Mouse (Mus musculus) heart, embryonic 15.5 days (tissue): ENCODE measurements at regions not wholly inside any gene's neighbourhood (a gene's known extent, or its start where the extent isn't known, plus 50 kb on each side); places are given as distances from the start of the nearest gene placed in this dataset.

Experiments
- ATAC-seq: fragments of 200-750 bp; cut with Nextera tagmentation; replicated peaks from 2 replicates; pipeline ENCODE4 v1.8.0; 2017; ENCODE audit warnings: low read depth, moderate TSS enrichment; ENCODE audit not compliant: insufficient number of reproducible peaks, insufficient read depth, low FRiP score
- H3K27ac ChIP-seq: fragments of 300-500 bp; sonication (generic); 2 replicates; pipeline ENCODE4 v1.5.1; 2015; ENCODE audit warnings: mild to moderate bottlenecking, inconsistent platforms
- H3K27me3 ChIP-seq: fragments of 300-500 bp; sonication (generic); 2 replicates; pipeline ENCODE4 v1.6.1; 2015; ENCODE audit warnings: inconsistent platforms
- H3K36me3 ChIP-seq: fragments of 300-500 bp; sonication (generic); 2 replicates; pipeline ENCODE4 v1.6.1; 2015; ENCODE audit warnings: mild to moderate bottlenecking, inconsistent platforms
- H3K4me1 ChIP-seq: fragments of 300-500 bp; sonication (generic); replicated peaks from 2 replicates; pipeline ENCODE4 v1.6.1; 2015; ENCODE audit warnings: inconsistent platforms
- H3K4me2 ChIP-seq: fragments of 300-500 bp; sonication (generic); 2 replicates; pipeline ENCODE4 v1.6.1; 2015; ENCODE audit warnings: inconsistent platforms, mild to moderate bottlenecking, moderate library complexity
- H3K4me3 ChIP-seq: fragments of 300-500 bp; sonication (generic); 2 replicates; pipeline ENCODE4 v1.5.1; 2015; ENCODE audit warnings: mild to moderate bottlenecking, inconsistent platforms
- H3K9ac ChIP-seq: fragments of 300-500 bp; sonication (generic); 2 replicates; pipeline ENCODE4 v1.6.1; 2015; ENCODE audit warnings: mild to moderate bottlenecking, inconsistent platforms
- H3K9me3 ChIP-seq: fragments of 300-500 bp; sonication (generic); replicated peaks from 2 replicates; pipeline ENCODE4 v1.6.1; 2016; ENCODE audit warnings: inconsistent platforms
- WGBS: fragments of 180-500 bp; shearing (Covaris S2); methylation state at CpG from one replicate; pipeline ENCODE4 v1.1.7; 2015; ENCODE audit warnings: mixed read lengths; 5-methylcytosine and 5-hydroxymethylcytosine counted together

DNA sequence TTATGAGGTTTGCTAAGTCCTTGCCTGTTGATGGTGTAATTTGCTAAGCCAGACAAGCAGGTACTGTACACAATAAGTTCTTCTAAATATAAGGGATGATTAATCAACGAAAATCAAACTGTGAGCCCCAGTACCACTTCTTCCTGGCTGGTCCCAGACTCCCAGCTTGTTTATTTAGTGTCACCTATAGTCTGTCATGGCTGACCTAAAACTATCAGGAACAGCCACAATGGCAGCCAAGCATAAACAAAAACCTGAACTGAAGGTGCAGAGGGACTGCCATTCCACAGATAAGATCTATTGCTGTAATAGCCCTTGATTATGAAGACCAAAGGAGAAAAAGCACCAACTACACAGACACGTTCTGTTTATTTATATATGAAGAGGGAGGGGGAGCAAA, 180.9 kb upstream of the Dph6 start:
- Histone ChIP-seq H3K36me3 (no peaks in the 10 kb centered on the region), H3K9ac (no peak overlapping the region), H3K4me2 (no peak overlapping the region), H3K4me1 (0 out of 2 replicates have a peak, but pooled peaks cover 3% of the 10 kb centered on the region), H3K27me3 (no peaks in the 10 kb centered on the region), H3K27ac (no peak overlapping the region), H3K9me3 (no peaks in the 10 kb centered on the region), H3K4me3 (no peak overlapping the region)
- no peak for ATAC-seq
- 36% methylated on average over 2 of the region's 2 CpGs for WGBS

- no peaks in the 10 kb centered on the region for H3K4me1 ChIP-seq
- WGBS, result 78% methylated on average over 9 of the region's 9 CpGs
- ATAC-seq, result no peak
- H3K36me3 ChIP-seq, result no peaks in the 10 kb centered on the region
- H3K4me3 ChIP-seq, result no peak overlapping the region
- H3K27me3 ChIP-seq, result no peaks in the 10 kb centered on the region
- no peak overlapping the region for H3K9ac ChIP-seq
- H3K9me3 ChIP-seq, result no peaks in the 10 kb centered on the region
- no peak overlapping the region for H3K27ac ChIP-seq
- no peak overlapping the region for H3K4me2 ChIP-seq
These were observed 189.1 kb upstream of the Dph6 start for GRCm38 (mm10) chr2:114843696-114844388.

GRCm38 (mm10) chr2:114844389-114844771, 189.6 kb upstream of the Dph6 start:
- H3K36me3 ChIP-seq, result no peaks in the 10 kb centered on the region
- no peak overlapping the region for H3K4me2 ChIP-seq
- no peak overlapping the region for H3K9ac ChIP-seq
- WGBS, result 75% methylated on average over 3 of the region's 3 CpGs
- H3K4me1 ChIP-seq, result no peaks in the 10 kb centered on the region
- no peak overlapping the region for H3K4me3 ChIP-seq
- no peaks in the 10 kb centered on the region for H3K9me3 ChIP-seq
- no peak overlapping the region for H3K27ac ChIP-seq
- H3K27me3 ChIP-seq, result no peaks in the 10 kb centered on the region
- ATAC-seq, result no peak

- Histone ChIP-seq H3K27ac (no peak overlapping the region), H3K36me3 (no peaks in the 10 kb centered on the region), H3K4me1 (no peaks in the 10 kb centered on the region), H3K4me3 (no peak overlapping the region), H3K27me3 (no peaks in the 10 kb centered on the region), H3K9ac (no peak overlapping the region), H3K9me3 (no peaks in the 10 kb centered on the region), H3K4me2 (no peak overlapping the region)
- ATAC-seq, result no peak
- WGBS, result 82% methylated on average over 5 of the region's 5 CpGs
These were observed 193.7 kb upstream of the Dph6 start for GRCm38 (mm10) chr2:114848439-114848838.

DNA sequence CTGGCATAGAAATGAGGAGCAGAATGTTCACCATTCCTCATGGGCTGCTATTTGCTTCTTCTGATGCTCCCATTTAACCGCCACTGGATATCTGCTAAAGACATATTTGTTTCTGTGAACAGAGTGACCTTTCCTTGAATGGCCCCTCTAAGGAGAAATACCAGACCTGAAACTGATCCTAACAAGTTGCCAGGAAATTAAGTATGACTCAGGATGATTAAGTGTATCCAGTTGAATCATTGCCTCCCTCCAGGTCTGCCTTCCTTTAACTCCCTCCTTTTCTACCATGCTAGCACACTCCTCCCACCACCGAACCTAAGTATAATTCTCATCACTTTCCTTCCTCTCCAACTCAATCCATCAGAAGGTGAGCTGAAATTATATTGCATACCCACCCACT, 194.2 kb upstream of the Dph6 start:
- Histone ChIP-seq H3K4me2 (no peak overlapping the region), H3K27me3 (no peaks in the 10 kb centered on the region)
- 84% methylated on average over 2 of the region's 2 CpGs for WGBS

GRCm38 (mm10) chr2:114853715-114854530, 199.2 kb upstream of the Dph6 start:
- WGBS, result 44% methylated on average over 13 of the region's 13 CpGs
- H3K4me1 ChIP-seq, result peaks cover 2% of the 10 kb centered on the region; the same call in 1 of the 2 replicates
- no peaks in the 10 kb centered on the region for H3K36me3 ChIP-seq
- H3K27ac ChIP-seq, result no peak overlapping the region
- no peak overlapping the region for H3K4me3 ChIP-seq
- H3K27me3 ChIP-seq, result no peaks in the 10 kb centered on the region
- H3K4me2 ChIP-seq, result no peak overlapping the region
- no peaks in the 10 kb centered on the region for H3K9me3 ChIP-seq
- no peak overlapping the region for H3K9ac ChIP-seq
- no peak for ATAC-seq

More for the DNA sequence above, 194.2 kb upstream of the Dph6 start:
- ATAC-seq, result no peak
- no peaks in the 10 kb centered on the region for H3K36me3 ChIP-seq
- H3K4me3 ChIP-seq, result no peak overlapping the region
- H3K9me3 ChIP-seq, result no peaks in the 10 kb centered on the region
- no peak overlapping the region for H3K27ac ChIP-seq
- H3K4me1 ChIP-seq, result no peaks in the 10 kb centered on the region
- H3K9ac ChIP-seq, result no peak overlapping the region

DNA sequence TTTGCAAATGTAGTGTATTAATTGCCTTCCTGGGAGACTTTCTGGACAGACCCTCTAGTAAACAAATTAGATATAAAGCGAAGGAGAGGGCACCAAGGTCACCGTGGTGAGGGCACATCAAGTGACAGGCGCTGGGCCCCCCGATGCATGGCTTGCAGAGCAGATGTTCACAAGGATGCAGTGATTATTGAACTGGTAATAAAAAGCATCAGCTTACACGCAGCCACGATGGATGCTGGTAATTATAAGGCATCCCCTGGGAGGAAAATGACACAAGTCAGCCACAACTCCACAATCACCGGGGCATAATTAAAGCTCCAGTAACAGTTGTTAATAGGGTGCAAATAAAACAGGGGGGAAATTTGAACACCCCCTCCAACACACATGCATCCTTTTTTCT, 217.5 kb upstream of the Dph6 start:
- Histone ChIP-seq H3K4me1 (no peaks in the 10 kb centered on the region), H3K9me3 (no peaks in the 10 kb centered on the region), H3K27ac (no peak overlapping the region), H3K4me2 (no peak overlapping the region), H3K36me3 (no peaks in the 10 kb centered on the region), H3K9ac (no peak overlapping the region), H3K27me3 (no peaks in the 10 kb centered on the region), H3K4me3 (no peak overlapping the region)
- 72% methylated on average over 7 of the region's 7 CpGs for WGBS
- ATAC-seq, result no peak

DNA sequence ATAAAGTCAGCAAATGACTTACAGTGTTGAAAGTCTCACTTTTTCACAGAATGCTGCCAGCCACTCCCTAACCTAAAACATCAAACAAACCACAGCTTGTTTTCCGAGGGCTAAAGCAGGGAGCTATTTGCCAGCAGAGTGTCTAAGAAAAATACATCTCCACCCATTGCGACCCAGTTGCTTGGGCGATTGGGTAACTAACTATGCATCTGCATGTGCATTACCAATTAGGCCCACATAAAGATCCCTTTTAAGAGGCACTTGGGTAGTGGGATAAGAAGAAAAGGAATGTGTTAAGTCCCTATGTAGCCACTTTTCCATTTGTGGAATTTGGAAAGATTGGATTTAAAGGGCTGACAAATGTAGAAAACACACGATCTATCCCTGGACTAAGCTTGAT, 218.3 kb upstream of the Dph6 start:
- H3K27me3 ChIP-seq, result no peaks in the 10 kb centered on the region
- no peak overlapping the region for H3K9ac ChIP-seq
- no peak overlapping the region for H3K4me2 ChIP-seq
- no peaks in the 10 kb centered on the region for H3K4me1 ChIP-seq
- WGBS, result 73% methylated on average over 4 of the region's 4 CpGs
- no peak overlapping the region for H3K4me3 ChIP-seq
- no peaks in the 10 kb centered on the region for H3K36me3 ChIP-seq
- H3K27ac ChIP-seq, result no peak overlapping the region
- no peaks in the 10 kb centered on the region for H3K9me3 ChIP-seq
- ATAC-seq, result no peak

DNA sequence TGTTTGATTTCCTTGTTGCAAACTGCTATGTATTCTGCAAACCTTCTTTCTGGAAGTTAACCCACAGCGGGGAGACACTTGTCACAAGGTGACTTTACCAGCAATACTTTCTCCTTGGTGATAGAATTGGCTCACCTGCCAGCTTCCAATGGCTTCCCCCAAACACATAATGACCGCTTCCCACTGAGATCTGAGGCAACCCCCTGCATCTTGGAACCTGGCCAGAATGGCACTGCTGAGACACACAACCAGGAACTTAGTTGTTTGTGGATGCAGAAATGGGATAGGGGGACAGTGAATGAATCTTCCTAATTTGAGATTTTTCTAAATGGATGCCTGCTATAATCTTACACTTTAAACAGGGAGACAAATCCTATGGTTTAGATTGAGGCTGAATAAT, 224.3 kb upstream of the Dph6 start:
- ATAC-seq, result no peak
- H3K4me1 ChIP-seq, result no peaks in the 10 kb centered on the region

GRCm38 (mm10) chr2:114879784-114880183, 225.0 kb upstream of the Dph6 start:
- no peak for ATAC-seq
- no peak overlapping the region for H3K9ac ChIP-seq
- H3K9me3 ChIP-seq, result no peaks in the 10 kb centered on the region
- H3K27me3 ChIP-seq, result no peaks in the 10 kb centered on the region
- no peak overlapping the region for H3K4me2 ChIP-seq
- no peaks in the 10 kb centered on the region for H3K4me1 ChIP-seq
- no peak overlapping the region for H3K27ac ChIP-seq
- H3K36me3 ChIP-seq, result no peaks in the 10 kb centered on the region
- WGBS, result 78% methylated on average over 2 of the region's 2 CpGs
- no peak overlapping the region for H3K4me3 ChIP-seq

More for the DNA sequence above, 224.3 kb upstream of the Dph6 start:
- Histone ChIP-seq H3K4me2 (no peak overlapping the region), H3K4me3 (no peak overlapping the region), H3K27me3 (no peaks in the 10 kb centered on the region), H3K36me3 (no peaks in the 10 kb centered on the region), H3K27ac (no peak overlapping the region), H3K9me3 (no peaks in the 10 kb centered on the region), H3K9ac (no peak overlapping the region)
- 66% methylated on average over 2 of the region's 2 CpGs for WGBS

GRCm38 (mm10) chr2:114885734-114886260, 231.0 kb upstream of the Dph6 start:
- Histone ChIP-seq H3K9ac (no peak overlapping the region), H3K36me3 (no peaks in the 10 kb centered on the region), H3K9me3 (no peaks in the 10 kb centered on the region), H3K4me2 (no peak overlapping the region), H3K4me1 (no peaks in the 10 kb centered on the region), H3K4me3 (no peak overlapping the region), H3K27me3 (no peaks in the 10 kb centered on the region), H3K27ac (no peak overlapping the region)
- 72% methylated on average over 2 of the region's 2 CpGs for WGBS
- ATAC-seq, result no peak
